Mouse (Mus musculus): ENCODE measurements around the gene Cmtm8. TPM values are rescaled to one million over a fixed set of nuclear protein-coding genes. Genes with fewer than 3 reads are reported as not detected.
A peak's percentile ranks its signal among the peaks of the same experiment; 100 is the strongest.

Gene Cmtm8
- total RNA-seq, 2 experiments from 2014 or later: 1.5 to 1.9 TPM

- no peak for DNase-seq (ENCODE audit: low spot score in 2 of 2)
These were observed 84.1 kb downstream of the Cmtm8 start for GRCm38 (mm10) chr9:114759886-114760285.

- no peak for DNase-seq (ENCODE audit: low spot score in 2 of 2)
These were observed 85.2 kb downstream of the Cmtm8 start for GRCm38 (mm10) chr9:114758801-114759200.

DNA sequence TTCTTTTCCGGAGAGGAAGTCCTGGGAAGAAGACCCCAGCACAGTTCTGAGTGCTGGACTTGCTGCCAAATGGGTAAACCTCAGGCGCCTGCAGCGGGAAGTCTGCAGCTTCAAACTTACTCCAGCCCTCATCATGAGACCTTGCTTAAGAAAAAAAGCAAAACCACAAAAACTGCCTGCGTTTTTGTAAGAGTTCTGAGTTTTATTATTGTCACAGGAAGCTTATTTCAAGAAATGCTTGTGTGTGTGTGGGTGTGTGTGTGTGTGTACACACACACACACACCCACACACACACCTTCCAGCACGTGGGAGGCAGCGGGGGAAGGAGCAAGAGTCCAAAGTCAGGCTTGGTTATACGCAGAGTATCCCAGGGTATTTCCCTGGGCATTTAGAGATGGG, 85.7 kb downstream of the Cmtm8 start:
- DNase-seq (ENCODE audit: low spot score in 2 of 2): no peak

DNA sequence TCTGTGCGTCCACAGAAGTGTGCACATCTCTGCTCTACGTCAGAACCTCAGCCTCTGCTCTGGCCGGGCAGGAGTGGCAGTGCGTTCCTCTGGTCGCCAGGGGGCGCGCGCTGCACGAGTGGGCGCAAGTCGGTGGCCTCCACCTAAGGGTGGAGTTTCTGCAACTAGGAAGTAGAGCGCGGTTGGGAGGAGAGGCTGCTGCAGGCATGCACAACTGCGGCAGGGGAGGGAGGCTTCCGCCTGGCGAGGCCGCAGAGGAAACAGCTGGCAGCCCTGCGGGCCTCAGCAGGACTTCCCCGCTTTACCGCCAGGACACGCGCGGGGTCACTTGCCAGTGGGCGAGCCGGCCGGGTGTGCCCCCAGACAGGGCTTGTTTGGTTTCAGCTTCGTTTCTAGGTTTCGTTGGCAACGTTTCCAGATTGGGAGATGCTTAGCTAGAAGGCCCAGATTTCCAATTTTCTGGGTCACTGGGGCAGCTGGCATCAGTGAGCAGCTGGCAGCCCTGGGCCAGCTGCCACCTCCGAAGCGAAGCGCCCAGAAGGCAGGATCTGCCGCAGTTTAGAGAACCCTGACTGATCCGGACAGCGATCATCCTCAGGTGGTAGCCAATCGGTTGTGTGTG, 91.0 kb downstream of the Cmtm8 start:
- peak; percentile 92 to 95 for DNase-seq (ENCODE audit: low spot score in 2 of 2)

GRCm38 (mm10) chr9:114752311-114752710, 91.6 kb downstream of the Cmtm8 start:
- DNase-seq (ENCODE audit: low spot score in 2 of 2): no peak

GRCm38 (mm10) chr9:114751582-114751981, 92.4 kb downstream of the Cmtm8 start:
- DNase-seq (ENCODE audit: low spot score in 2 of 2): no peak

- no peak for DNase-seq (ENCODE audit: low spot score in 2 of 2)
These were observed 96.5 kb downstream of the Cmtm8 start for GRCm38 (mm10) chr9:114747466-114747865.

DNA sequence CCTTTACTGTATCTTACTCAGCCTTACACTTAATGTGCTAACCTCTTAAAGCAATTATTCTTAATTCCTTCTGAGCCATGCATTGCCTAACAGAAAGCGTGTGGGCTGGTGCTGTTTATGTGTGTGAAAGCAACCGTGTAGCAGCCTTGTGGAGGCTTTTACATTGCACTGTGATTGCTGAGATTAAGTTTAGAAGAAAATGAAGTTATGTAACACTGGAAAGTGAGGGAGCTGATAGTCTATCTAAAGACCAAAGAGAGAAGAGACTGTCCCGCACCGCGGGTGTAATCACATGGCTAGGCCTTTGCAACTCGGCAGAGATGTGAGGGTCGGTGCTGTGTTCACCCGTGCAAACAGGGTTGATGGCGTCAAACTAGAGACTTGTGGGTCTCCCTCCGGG, 96.9 kb downstream of the Cmtm8 start:
- peak in 1 of 2 experiments; percentile 41 for DNase-seq (ENCODE audit: low spot score in 2 of 2)

DNA sequence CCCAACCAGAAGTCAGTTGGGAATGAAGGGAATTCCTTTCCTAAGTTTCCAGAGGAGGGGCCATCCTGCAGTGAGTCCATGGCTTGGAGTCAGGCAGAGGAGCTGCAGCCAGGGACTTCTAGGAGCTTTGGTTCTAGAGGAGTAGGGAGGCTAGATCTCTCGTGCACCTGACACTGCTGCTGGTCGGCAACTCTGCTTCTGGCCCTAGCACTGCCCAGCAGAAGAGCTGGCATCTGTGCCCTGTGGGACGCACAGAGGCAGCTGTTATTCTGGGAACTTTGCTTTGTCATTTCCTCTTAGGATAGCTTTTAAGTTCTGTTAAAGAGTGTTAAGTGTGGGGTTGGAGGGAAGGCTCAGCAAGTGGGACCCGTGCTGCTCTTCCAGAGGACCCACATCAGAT, 98.3 kb downstream of the Cmtm8 start:
- DNase-seq (ENCODE audit: low spot score in 2 of 2): no peak

DNA sequence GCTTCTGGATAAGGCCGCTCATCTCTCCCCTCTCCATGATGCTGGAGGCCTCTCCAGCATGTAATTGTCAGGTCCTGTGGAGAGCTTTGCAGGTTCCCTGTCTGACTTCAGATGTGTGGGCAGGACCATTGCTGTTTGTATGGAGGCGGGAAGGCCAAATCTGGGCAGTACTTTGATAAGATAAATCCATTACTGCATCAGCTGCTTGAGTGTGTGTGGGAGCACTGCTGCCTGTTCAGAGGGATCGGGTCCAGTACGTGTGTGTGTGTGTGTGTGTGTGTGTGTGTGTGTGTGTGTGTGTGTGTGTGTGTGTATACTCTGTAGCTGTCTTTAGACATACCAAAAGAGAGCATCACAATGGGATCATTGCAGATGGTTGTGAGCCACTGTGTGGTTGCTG, 98.8 kb downstream of the Cmtm8 start:
- DNase-seq (ENCODE audit: low spot score in 2 of 2): no peak

GRCm38 (mm10) chr9:114742731-114743130, 101.2 kb downstream of the Cmtm8 start:
- no peak for DNase-seq (ENCODE audit: low spot score in 2 of 2)

DNA sequence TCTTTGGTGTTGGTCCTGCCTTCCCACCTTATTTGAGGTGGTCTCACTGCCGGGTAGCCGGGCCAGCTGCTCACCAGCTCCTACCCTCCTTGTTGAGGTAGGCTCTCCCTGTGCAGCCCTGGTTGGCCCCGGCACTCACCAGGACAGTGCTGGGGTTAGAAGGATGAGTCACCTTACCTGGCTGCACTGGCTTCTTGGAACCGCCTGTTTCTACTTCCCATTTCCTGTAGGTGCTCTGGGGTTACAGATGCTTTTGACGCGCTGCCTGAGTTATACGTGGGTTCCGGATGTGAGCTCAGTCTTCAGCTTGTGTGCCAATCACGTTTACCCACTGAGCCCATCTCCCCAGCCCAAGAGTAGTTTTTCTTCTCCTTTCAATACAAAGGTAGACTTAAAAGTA, 103.6 kb downstream of the Cmtm8 start:
- DNase-seq (ENCODE audit: low spot score in 2 of 2): no peak

Other genes starting within 250 kb of the Cmtm8 start
- 10 to 100 TPM; 45.2 to 45.3 TPM for gene Cnot10, start 204.0 kb downstream of the Cmtm8 start, total RNA-seq (2021)
- gene Dync1li1, start 155.4 kb downstream of the Cmtm8 start, total RNA-seq (2021): 10 to 100 TPM; 93.8 to 96.2 TPM
- gene Cmtm6, start 113.0 kb downstream of the Cmtm8 start, total RNA-seq (2021): 10 to 100 TPM; 20.2 to 23.7 TPM
- 1 to 10 TPM; 3.6 to 5.0 TPM for gene Cmtm7, start 62.3 kb downstream of the Cmtm8 start, total RNA-seq (2021)
- gene Gpd1l, start 89.8 kb upstream of the Cmtm8 start, total RNA-seq (2021): 10 to 100 TPM; 83.6 to 91.5 TPM
- 10 to 100 TPM; 48.5 to 48.9 TPM for gene Osbpl10, start 134.4 kb upstream of the Cmtm8 start, total RNA-seq (2021)
- gene Rps27rt, start 138.6 kb upstream of the Cmtm8 start, total RNA-seq (2021): 10 to 100 TPM; 31.5 to 43.7 TPM